Mouse (Mus musculus): ENCODE measurements around the gene Pcbd1.

DNA sequence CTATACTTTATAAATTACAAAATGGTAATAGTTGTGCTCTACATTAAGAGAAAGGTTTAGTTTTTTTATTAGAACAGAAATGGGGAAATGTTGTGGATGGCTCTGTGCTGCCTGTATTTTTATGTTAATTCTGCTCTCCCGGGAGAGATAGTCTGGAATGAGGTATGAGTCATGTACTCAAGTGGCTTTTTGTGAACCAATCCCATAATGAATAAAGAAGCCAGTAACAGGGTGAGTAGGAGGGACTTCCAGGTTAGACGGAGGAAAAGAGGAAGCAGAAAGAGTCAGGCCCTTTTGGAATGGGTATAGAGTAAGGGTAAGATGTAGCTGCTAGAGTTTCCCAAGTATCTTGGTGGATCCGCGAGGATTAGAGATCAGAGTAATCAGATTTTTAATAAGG lies 44.9 kb downstream of the Pcbd1 start:
- no peak for TF ChIP-seq CTCF (IDR thresholded peaks at IDR 0.05; ENCODE audit: low read depth)
- TF ChIP-seq EP300 (IDR thresholded peaks at IDR 0.05; ENCODE audit: low read depth), result no peak
